Mouse (Mus musculus): ENCODE measurements around the gene Cxcr6. TPM values are rescaled to one million over a fixed set of nuclear protein-coding genes. Genes with fewer than 3 reads are reported as not detected.
"Not testable (repeated sequence)": the region's sequence is repeated elsewhere in the genome, so short reads cannot be mapped to it uniquely, and the experiment has no call there.

The Cxcr6 gene
- 0.09 and 0.26 TPM in 2 replicates for polyA plus RNA-seq (2016; fragmentation: Nextera tagmentation; extraction: Ambion mirVana)

DNA sequence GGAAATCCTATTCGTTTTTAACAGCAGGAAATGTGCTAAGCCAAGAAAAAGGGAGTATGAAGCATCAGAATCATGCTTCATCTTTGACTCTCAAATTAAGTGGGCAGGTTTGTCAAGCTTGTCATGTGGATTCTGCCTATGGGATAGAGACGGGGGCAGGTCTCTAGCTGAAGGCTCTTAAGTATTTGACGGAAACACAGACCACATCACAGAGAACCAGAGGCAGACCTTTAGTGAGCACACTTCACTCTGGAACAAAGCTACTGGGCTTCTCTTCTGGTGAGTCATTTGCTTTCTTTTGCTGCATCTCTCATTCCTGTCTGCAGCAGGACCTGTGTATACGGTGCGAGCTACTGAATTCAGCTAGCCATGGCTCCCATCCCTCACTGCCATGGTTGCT, at the start of gene Cxcr6:
TSS of gene Cxcr6 (plus strand) at position 209 of the 400 bp plus-strand sequence.
- Histone ChIP-seq H3K4me1 (no peaks in the 10 kb centered on the region), H3K9me3 (no peaks in the 10 kb centered on the region), H3K4me3 (no peak within 1 kb of the TSS), H3K27me3 (ENCODE audit: insufficient read depth, poor library complexity, severe bottlenecking) (no peaks in the 10 kb centered on the region), H3K27ac (no peak within 1 kb of the TSS), H3K36me3 (peaks cover 34% of the 10 kb centered on the region)
- no peak for DNase-seq (ENCODE audit: low spot score)
- 87% methylated on average over 5 of the region's 5 CpGs for WGBS

DNA sequence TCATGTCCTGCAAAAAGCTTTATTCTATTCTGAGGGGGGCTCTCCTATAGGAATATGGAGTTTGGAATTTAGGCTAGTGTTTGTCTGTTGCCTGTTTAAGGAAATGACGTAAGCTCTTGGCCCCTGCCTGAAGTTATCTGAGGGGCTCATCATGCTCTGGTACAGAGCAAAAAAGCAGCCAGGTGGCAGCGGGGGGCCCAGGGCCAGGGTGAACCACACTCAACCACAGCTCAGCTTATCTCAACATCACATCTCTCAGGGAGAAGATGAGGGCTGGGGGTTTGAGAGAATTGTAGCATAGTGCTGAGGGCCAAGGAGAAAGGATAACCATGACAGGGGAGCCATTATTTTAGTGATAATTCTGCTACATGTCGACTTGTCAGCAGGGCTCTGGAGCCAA, 49.5 kb upstream of the Cxcr6 start:
- Histone ChIP-seq H3K4me3 (no peak overlapping the region), H3K27me3 (ENCODE audit: insufficient read depth, poor library complexity, severe bottlenecking) (no peaks in the 10 kb centered on the region), H3K9me3 (no peaks in the 10 kb centered on the region), H3K4me1 (no peaks in the 10 kb centered on the region), H3K27ac (no peak overlapping the region), H3K36me3 (no peaks in the 10 kb centered on the region)
- WGBS = 70% methylated on average over 3 of the region's 3 CpGs
- DNase-seq (ENCODE audit: low spot score) = no peak

GRCm38 (mm10) chr9:123757326-123757725, 48.9 kb upstream of the Cxcr6 start:
- H3K9me3 ChIP-seq = no peaks in the 10 kb centered on the region
- H3K4me3 ChIP-seq = no peak overlapping the region
- H3K27me3 ChIP-seq (ENCODE audit: insufficient read depth, poor library complexity, severe bottlenecking) = no peaks in the 10 kb centered on the region
- DNase-seq (ENCODE audit: low spot score) = no peak
- H3K36me3 ChIP-seq = no peaks in the 10 kb centered on the region
- no peaks in the 10 kb centered on the region for H3K4me1 ChIP-seq
- 54% methylated on average over 2 of the region's 2 CpGs for WGBS
- H3K27ac ChIP-seq = no peak overlapping the region

DNA sequence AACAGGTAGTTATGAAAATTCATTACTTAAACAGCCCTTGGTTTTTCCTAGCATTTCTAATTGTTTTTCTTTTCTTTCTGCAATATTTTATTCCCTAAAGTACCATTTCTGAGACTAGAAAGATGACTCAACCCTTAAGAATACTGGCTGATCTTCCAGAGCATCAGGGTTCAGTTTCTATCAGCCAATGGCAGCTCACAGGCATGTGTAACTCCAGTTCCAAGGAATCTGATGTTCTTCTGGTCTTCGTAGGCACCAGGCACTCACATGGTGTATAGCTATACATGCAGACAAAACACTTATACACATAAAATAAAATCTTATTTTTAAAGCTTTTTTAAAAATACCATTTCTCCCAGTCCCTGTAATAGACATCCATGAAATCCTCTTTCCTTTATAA, 48.1 kb upstream of the Cxcr6 start:
- H3K9me3 ChIP-seq = no peaks in the 10 kb centered on the region
- 69% methylated on average over 1 of the region's 1 CpGs for WGBS
- DNase-seq (ENCODE audit: low spot score) = no peak
- H3K4me3 ChIP-seq = no peak overlapping the region
- H3K4me1 ChIP-seq = no peaks in the 10 kb centered on the region
- H3K36me3 ChIP-seq = no peaks in the 10 kb centered on the region
- H3K27ac ChIP-seq = no peak overlapping the region
- no peaks in the 10 kb centered on the region for H3K27me3 ChIP-seq (ENCODE audit: insufficient read depth, poor library complexity, severe bottlenecking)

- H3K4me1 ChIP-seq = no peaks in the 10 kb centered on the region
- H3K27ac ChIP-seq = no peak overlapping the region
- no peaks in the 10 kb centered on the region for H3K36me3 ChIP-seq
- WGBS = 83% methylated on average over 4 of the region's 4 CpGs
- no peaks in the 10 kb centered on the region for H3K27me3 ChIP-seq (ENCODE audit: insufficient read depth, poor library complexity, severe bottlenecking)
- H3K9me3 ChIP-seq = no peaks in the 10 kb centered on the region
- DNase-seq (ENCODE audit: low spot score) = no peak
- H3K4me3 ChIP-seq = no peak overlapping the region
Observed at GRCm38 (mm10) chr9:123758645-123759044, 47.6 kb upstream of the Cxcr6 start.

DNA sequence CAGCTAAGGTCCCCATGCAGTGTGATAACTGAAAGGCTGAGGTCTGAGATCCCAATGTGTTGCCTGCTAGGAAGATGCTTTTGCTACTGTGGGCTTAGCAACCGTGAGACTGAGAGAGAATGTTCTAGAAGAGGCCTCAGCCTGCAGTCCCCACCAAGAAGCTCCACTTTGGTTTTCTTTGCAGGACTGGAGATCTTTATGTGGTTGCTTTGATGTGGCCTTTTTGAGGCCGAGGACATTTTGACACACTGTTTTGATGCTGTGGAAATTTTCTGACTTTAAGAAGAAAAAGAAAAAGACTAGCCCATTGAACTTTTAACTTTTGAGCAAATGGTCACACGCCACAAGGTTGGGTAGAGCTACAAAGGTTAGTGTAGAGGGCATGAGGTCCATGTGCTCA, 45.5 kb upstream of the Cxcr6 start:
- WGBS = 82% methylated on average over 3 of the region's 3 CpGs
- no peak overlapping the region for H3K4me3 ChIP-seq

DNA sequence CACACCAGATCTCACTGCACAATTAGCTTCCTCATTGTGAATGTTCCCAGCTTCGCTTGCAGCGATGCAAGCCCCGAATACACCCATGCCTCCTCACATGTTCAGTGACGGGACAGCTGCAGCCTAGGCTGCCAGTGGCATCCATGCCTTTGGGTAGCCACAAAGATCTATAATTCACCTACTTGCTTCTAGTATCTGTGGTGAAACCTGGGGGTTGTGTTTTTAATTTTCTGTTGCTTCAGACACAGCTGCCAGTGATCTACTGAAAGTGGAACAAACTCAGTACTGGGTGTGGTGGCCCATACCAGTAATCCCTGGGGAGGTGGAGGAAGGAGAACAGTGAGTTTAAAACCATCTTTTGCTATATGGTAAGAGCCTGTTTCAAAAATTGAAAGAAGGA, 43.4 kb upstream of the Cxcr6 start:
- DNase-seq (ENCODE audit: low spot score) = no peak
- no peak overlapping the region for H3K4me3 ChIP-seq
- no peaks in the 10 kb centered on the region for H3K9me3 ChIP-seq
- H3K27ac ChIP-seq = no peak overlapping the region
- no peaks in the 10 kb centered on the region for H3K27me3 ChIP-seq (ENCODE audit: insufficient read depth, poor library complexity, severe bottlenecking)
- WGBS = 92% methylated on average over 4 of the region's 4 CpGs
- no peaks in the 10 kb centered on the region for H3K4me1 ChIP-seq
- H3K36me3 ChIP-seq = no peaks in the 10 kb centered on the region

More for the DNA sequence above, 45.5 kb upstream of the Cxcr6 start:
- H3K27me3 ChIP-seq (ENCODE audit: insufficient read depth, poor library complexity, severe bottlenecking) = no peaks in the 10 kb centered on the region
- H3K36me3 ChIP-seq = no peaks in the 10 kb centered on the region
- no peaks in the 10 kb centered on the region for H3K9me3 ChIP-seq
- no peaks in the 10 kb centered on the region for H3K4me1 ChIP-seq
- H3K27ac ChIP-seq = no peak overlapping the region
- no peak for DNase-seq (ENCODE audit: low spot score)

DNA sequence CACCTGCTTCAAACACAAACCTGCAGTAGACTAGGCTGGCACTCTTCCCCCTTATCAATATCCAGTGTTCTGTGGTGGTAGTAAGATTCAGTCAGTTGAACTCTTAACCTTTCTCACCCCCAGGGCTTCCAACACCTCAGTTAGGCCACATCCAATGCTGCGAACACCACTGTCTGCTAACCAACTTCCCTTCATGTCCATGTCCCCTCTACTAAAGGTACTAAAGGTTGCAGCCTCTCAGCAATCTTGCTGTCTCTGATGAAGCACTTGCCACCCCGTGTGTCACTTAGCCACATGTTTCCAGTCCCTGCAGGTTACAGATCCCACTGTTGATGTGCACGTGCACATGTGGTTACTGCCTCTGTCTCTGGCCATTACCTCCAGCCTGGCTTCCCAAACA, 42.5 kb upstream of the Cxcr6 start:
- Histone ChIP-seq H3K27me3 (ENCODE audit: insufficient read depth, poor library complexity, severe bottlenecking) (no peaks in the 10 kb centered on the region), H3K27ac (no peak overlapping the region), H3K4me3 (no peak overlapping the region), H3K9me3 (no peaks in the 10 kb centered on the region), H3K36me3 (no peaks in the 10 kb centered on the region), H3K4me1 (no peaks in the 10 kb centered on the region)
- 69% methylated on average over 3 of the region's 3 CpGs for WGBS
- DNase-seq (ENCODE audit: low spot score) = no peak

- DNase-seq (ENCODE audit: low spot score) = no peak
- H3K4me1 ChIP-seq = no peaks in the 10 kb centered on the region
- H3K4me3 ChIP-seq = no peak overlapping the region
- no peak overlapping the region for H3K27ac ChIP-seq
- H3K9me3 ChIP-seq = no peaks in the 10 kb centered on the region
- no peaks in the 10 kb centered on the region for H3K27me3 ChIP-seq (ENCODE audit: insufficient read depth, poor library complexity, severe bottlenecking)
- no peaks in the 10 kb centered on the region for H3K36me3 ChIP-seq
- 79% methylated on average over 3 of the region's 3 CpGs for WGBS
Observed at GRCm38 (mm10) chr9:123766996-123767395, 39.3 kb upstream of the Cxcr6 start.

- Histone ChIP-seq H3K27ac (no peak overlapping the region), H3K27me3 (ENCODE audit: insufficient read depth, poor library complexity, severe bottlenecking) (no peaks in the 10 kb centered on the region), H3K36me3 (no peaks in the 10 kb centered on the region), H3K4me1 (no peaks in the 10 kb centered on the region), H3K9me3 (no peaks in the 10 kb centered on the region), H3K4me3 (no peak overlapping the region)
- 74% methylated on average over 1 of the region's 1 CpGs for WGBS
- DNase-seq (ENCODE audit: low spot score) = no peak
Observed at GRCm38 (mm10) chr9:123768443-123768842, 37.8 kb upstream of the Cxcr6 start.

DNA sequence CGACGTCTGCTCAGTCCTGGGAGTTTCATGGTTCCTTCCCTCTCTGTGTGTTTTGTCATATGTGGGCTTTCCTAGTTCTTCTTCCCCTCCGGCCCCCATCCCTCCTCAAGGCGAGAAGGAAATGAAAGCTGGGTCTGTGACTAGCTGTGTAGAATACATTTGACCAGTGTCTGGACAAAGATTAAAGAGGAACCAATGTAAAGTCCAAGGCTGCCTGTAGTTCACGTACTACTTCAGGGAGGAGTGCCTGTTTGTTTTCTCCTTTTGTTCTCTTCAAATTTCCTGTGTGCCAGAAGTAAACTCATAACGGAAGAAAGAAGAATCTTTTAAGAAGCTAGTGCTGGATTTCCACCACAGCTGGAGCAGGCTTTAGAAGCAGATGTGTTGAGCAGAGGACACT, 36.7 kb upstream of the Cxcr6 start:
- Histone ChIP-seq H3K27me3 (ENCODE audit: insufficient read depth, poor library complexity, severe bottlenecking) (no peaks in the 10 kb centered on the region), H3K36me3 (no peaks in the 10 kb centered on the region), H3K4me3 (no peak overlapping the region), H3K27ac (no peak overlapping the region), H3K4me1 (no peaks in the 10 kb centered on the region), H3K9me3 (no peaks in the 10 kb centered on the region)
- 56% methylated on average over 6 of the region's 6 CpGs for WGBS
- no peak for DNase-seq (ENCODE audit: low spot score)

DNA sequence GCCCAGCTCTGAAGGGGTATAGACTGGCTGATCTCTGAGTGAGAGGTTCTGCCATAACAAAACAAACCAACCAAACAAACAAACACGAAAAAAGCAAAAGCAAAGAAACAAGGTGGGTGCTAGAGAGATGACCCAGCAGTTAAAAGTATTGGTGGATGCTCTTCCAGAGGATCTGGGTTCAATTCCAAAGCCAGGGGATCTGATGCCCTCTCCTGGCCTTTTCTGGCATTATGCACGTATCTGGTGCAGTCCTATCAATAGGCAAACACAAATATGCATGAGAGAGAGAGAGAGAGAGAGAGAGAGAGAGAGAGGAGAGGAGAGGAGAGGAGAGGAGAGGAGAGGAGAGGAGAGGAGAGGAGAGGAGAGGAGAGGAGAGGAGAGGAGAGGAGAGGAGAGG, 33.0 kb upstream of the Cxcr6 start:
- not testable (repeated sequence) for DNase-seq (ENCODE audit: low spot score); H3K27me3 ChIP-seq (ENCODE audit: insufficient read depth, poor library complexity, severe bottlenecking); H3K9me3 ChIP-seq; H3K36me3 ChIP-seq; H3K27ac ChIP-seq; H3K4me3 ChIP-seq; H3K4me1 ChIP-seq
- WGBS = 31% methylated on average over 2 of the region's 2 CpGs

DNA sequence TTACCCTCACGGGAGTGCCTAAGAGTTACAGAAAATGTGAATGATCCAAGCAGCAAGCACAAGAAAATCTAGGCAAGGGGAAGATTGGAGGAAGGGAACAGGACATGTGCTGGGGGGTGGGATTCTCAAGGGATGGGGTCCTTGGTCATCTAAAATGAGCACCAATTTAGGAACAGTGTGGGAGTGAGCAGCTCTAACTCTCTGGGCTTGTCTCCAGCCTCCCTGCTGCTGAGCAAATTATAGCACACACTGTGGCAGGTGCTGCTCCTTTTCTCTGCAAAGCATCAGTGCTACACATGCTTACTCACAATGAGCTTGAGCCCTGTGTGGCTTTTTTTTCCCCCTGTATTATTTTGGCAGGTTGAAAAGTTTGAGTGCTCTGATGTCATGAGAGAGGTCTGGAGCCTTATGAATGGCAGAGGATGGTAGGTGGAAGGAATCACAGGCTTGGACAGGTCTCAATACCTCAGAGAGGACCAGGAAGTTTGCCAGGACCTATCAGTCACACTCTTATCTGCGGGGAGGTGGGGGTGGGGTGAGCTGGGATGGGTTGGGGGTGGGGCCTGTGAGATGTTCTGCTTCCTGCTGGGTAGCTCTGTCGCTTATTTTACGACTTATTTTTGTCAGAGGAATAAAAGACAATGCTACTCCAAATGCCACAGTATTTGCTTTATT, 17.3 kb upstream of the Cxcr6 start:
- DNase-seq (ENCODE audit: low spot score) = no peak
- no peak overlapping the region for H3K4me3 ChIP-seq
- H3K27me3 ChIP-seq (ENCODE audit: insufficient read depth, poor library complexity, severe bottlenecking) = no peaks in the 10 kb centered on the region
- WGBS = 57% methylated on average over 4 of the region's 4 CpGs
- no peaks in the 10 kb centered on the region for H3K9me3 ChIP-seq
- peaks cover 62% of the 10 kb centered on the region for H3K36me3 ChIP-seq
- H3K4me1 ChIP-seq = no peaks in the 10 kb centered on the region
- H3K27ac ChIP-seq = no peak overlapping the region

DNA sequence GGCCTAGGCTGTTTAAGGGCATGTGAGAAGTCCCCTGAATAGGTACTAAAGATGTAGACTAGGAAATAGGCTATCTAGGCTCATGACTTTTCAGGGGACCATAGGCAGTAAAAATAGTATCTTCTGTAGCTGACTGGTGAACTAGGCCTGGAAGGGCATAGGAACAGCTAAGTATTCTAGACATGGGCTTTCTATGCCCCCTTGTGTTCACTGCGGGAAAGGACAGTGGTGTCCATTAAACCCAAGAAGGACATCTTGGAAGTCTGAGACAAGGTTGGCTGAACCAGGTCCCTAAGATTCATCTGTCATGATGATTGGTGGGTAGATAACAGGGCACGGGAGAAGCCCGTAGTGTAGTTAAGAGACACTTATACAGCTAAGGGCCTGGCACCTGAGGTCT, 10.1 kb upstream of the Cxcr6 start:
- H3K4me3 ChIP-seq = no peak overlapping the region
- no peak for DNase-seq (ENCODE audit: low spot score)
- peaks cover 78% of the 10 kb centered on the region for H3K36me3 ChIP-seq
- WGBS = 60% methylated on average over 3 of the region's 3 CpGs
- no peaks in the 10 kb centered on the region for H3K27me3 ChIP-seq (ENCODE audit: insufficient read depth, poor library complexity, severe bottlenecking)
- H3K4me1 ChIP-seq = no peaks in the 10 kb centered on the region
- no peaks in the 10 kb centered on the region for H3K9me3 ChIP-seq
- H3K27ac ChIP-seq = no peak overlapping the region
